Mouse (Mus musculus) embryonic facial prominence, embryonic 14.5 days (tissue): Measurements from ENCODE around the gene Doc2a. TPM values are rescaled to one million over a fixed set of nuclear protein-coding genes. Genes with fewer than 3 reads are reported as not detected.
A peak's percentile ranks its signal among the peaks of the same experiment; 100 is the strongest.

Experiments used
- ATAC-seq: fragments of 200-750 bp; cut with Nextera tagmentation; 2 replicates; pipeline ENCODE4 v1.8.0; 2017; ENCODE audit warnings: low read depth, moderate number of reproducible peaks, moderate TSS enrichment
- DNase-seq: peaks from one replicate; pipeline ENCODE4 v3.0.0-alpha.2; 2015; ENCODE audit warnings: low spot score
- H3K27ac ChIP-seq: fragments of 300-500 bp; sonication (generic); replicated peaks from 2 replicates; pipeline ENCODE4 v1.5.1; 2014; ENCODE audit warnings: low read depth, mild to moderate bottlenecking, low read length, moderate library complexity
- H3K27me3 ChIP-seq: fragments of 300-500 bp; sonication (generic); replicated peaks from 2 replicates; pipeline ENCODE4 v1.6.1; 2014; ENCODE audit warnings: low read length; ENCODE audit not compliant: control insufficient read depth, insufficient read depth
- H3K36me3 ChIP-seq: fragments of 300-500 bp; sonication (generic); 2 replicates; pipeline ENCODE4 v1.6.1; 2014; ENCODE audit warnings: low read length, mixed read lengths; ENCODE audit not compliant: control insufficient read depth, insufficient read depth
- H3K4me1 ChIP-seq: fragments of 300-500 bp; sonication (generic); 2 replicates; pipeline ENCODE4 v1.6.1; 2014; ENCODE audit warnings: antibody characterized with exemption, low read length; ENCODE audit not compliant: control insufficient read depth, insufficient read depth
- H3K4me2 ChIP-seq: fragments of 300-500 bp; sonication (generic); 2 replicates; pipeline ENCODE4 v1.6.1; 2014; ENCODE audit warnings: low read depth, mild to moderate bottlenecking, low read length, moderate library complexity, mixed read lengths
- H3K4me3 ChIP-seq: fragments of 300-500 bp; sonication (generic); 2 replicates; pipeline ENCODE4 v1.5.1; 2014; ENCODE audit warnings: low read depth, mild to moderate bottlenecking, low read length
- H3K9ac ChIP-seq: fragments of 300-500 bp; sonication (generic); 2 replicates; pipeline ENCODE4 v1.6.1; 2014; ENCODE audit warnings: low read depth, mild to moderate bottlenecking, low read length, moderate library complexity, mixed read lengths
- H3K9me3 ChIP-seq: fragments of 300-500 bp; sonication (generic); 2 replicates; pipeline ENCODE4 v1.6.1; 2016; ENCODE audit warnings: low read length; ENCODE audit not compliant: control insufficient read depth
- WGBS: fragments of 180-500 bp; shearing (Covaris S2); extraction: QIAGEN DNeasy Blood & Tissue Kit; methylation state at CpG from one replicate; pipeline ENCODE4 v1.1.7; 2014; 5-methylcytosine and 5-hydroxymethylcytosine counted together
- polyA plus RNA-seq: library from polyadenylated mRNA; unstranded; fragments of >200 nt; fragmentation: Nextera tagmentation; extraction: Ambion mirVana; gene quantifications from 2 replicates; pipeline ENCODE4 v1.2.1, GENCODE M21; 2014

Gene Doc2a
- polyA plus RNA-seq, 1 experiment from 2014 or later: 1.7 TPM

- no peak overlapping the region for H3K9ac ChIP-seq
- 87% methylated on average over 7 of the region's 7 CpGs for WGBS
- no peaks in the 10 kb centered on the region for H3K9me3 ChIP-seq
- H3K27ac ChIP-seq: no peak overlapping the region
- no peak overlapping the region for H3K4me2 ChIP-seq
- ATAC-seq: no peak
- no peaks in the 10 kb centered on the region for H3K4me1 ChIP-seq
- no peak overlapping the region for H3K4me3 ChIP-seq
- H3K36me3 ChIP-seq: no peaks in the 10 kb centered on the region
- peaks cover under 1% of the 10 kb centered on the region for H3K27me3 ChIP-seq
- no peak for DNase-seq
These were observed 29.6 kb upstream of the Doc2a start for GRCm38 (mm10) chr7:126817595-126817994.

- Histone ChIP-seq H3K27ac (no peak overlapping the region), H3K36me3 (no peaks in the 10 kb centered on the region), H3K9ac (no peak overlapping the region), H3K9me3 (no peaks in the 10 kb centered on the region), H3K4me3 (no peak overlapping the region), H3K4me2 (no peak overlapping the region), H3K27me3 (peaks cover 13% of the 10 kb centered on the region), H3K4me1 (no peaks in the 10 kb centered on the region)
- 31% methylated on average over 1 of the region's 1 CpGs for WGBS
- DNase-seq (no peak), ATAC-seq (no peak)
These were observed 28.4 kb upstream of the Doc2a start for GRCm38 (mm10) chr7:126818818-126819217.

- Histone ChIP-seq H3K4me3 (no peak overlapping the region), H3K27ac (no peak overlapping the region), H3K36me3 (no peaks in the 10 kb centered on the region), H3K9ac (no peak overlapping the region), H3K27me3 (peaks cover 26% of the 10 kb centered on the region), H3K4me2 (no peak overlapping the region), H3K9me3 (no peaks in the 10 kb centered on the region), H3K4me1 (no peaks in the 10 kb centered on the region)
- WGBS: 23% methylated on average over 7 of the region's 7 CpGs
- no peak for ATAC-seq
- DNase-seq: peak; percentile 60
These were observed 25.2 kb upstream of the Doc2a start for GRCm38 (mm10) chr7:126821835-126822511.

- no peak for DNase-seq
- WGBS: 14% methylated on average over 8 of the region's 9 CpGs
- Histone ChIP-seq H3K9ac (peak overlapping the region; percentile 43; the same call in 1 of the 2 replicates), H3K4me3 (peak overlapping the region; percentile 30; the same call in 1 of the 2 replicates), H3K27ac (no peak overlapping the region), H3K4me1 (no peaks in the 10 kb centered on the region), H3K36me3 (no peaks in the 10 kb centered on the region), H3K9me3 (no peaks in the 10 kb centered on the region), H3K27me3 (peaks cover 26% of the 10 kb centered on the region), H3K4me2 (peak overlapping the region; percentile 50)
- no peak for ATAC-seq
These were observed 24.5 kb upstream of the Doc2a start for GRCm38 (mm10) chr7:126822741-126823140.

- Histone ChIP-seq H3K4me1 (no peaks in the 10 kb centered on the region), H3K4me3 (peak overlapping the region; percentile 30), H3K9ac (peak overlapping the region; percentile 43), H3K27me3 (peaks cover 26% of the 10 kb centered on the region), H3K4me2 (peak overlapping the region; percentile 50), H3K36me3 (no peaks in the 10 kb centered on the region), H3K27ac (no peak overlapping the region), H3K9me3 (no peaks in the 10 kb centered on the region)
- ATAC-seq (peak; percentile 35; the same call in 1 of the 2 replicates), DNase-seq (no peak)
- 0% methylated on average over 12 of the region's 19 CpGs for WGBS
These were observed 24.0 kb upstream of the Doc2a start for GRCm38 (mm10) chr7:126823202-126823711.

- ATAC-seq: no peak
- no peak overlapping the region for H3K27ac ChIP-seq
- H3K4me1 ChIP-seq: no peaks in the 10 kb centered on the region
- H3K9ac ChIP-seq: no peak overlapping the region
- DNase-seq: no peak
- peak overlapping the region; percentile 50; the same call in 1 of the 2 replicates for H3K4me2 ChIP-seq
- WGBS: 8% methylated on average over 10 of the region's 10 CpGs
- no peaks in the 10 kb centered on the region for H3K9me3 ChIP-seq
- H3K36me3 ChIP-seq: no peaks in the 10 kb centered on the region
- H3K27me3 ChIP-seq: peaks cover 26% of the 10 kb centered on the region
- no peak overlapping the region for H3K4me3 ChIP-seq
These were observed 23.3 kb upstream of the Doc2a start for GRCm38 (mm10) chr7:126823940-126824339.

- DNase-seq (no peak), ATAC-seq (no peak)
These were observed 21.8 kb upstream of the Doc2a start for GRCm38 (mm10) chr7:126825403-126825802.

GRCm38 (mm10) chr7:126825952-126826351, 21.3 kb upstream of the Doc2a start:
- H3K27ac ChIP-seq: no peak overlapping the region

More at GRCm38 (mm10) chr7:126825403-126825802, 21.8 kb upstream of the Doc2a start:
- Histone ChIP-seq H3K27ac (no peak overlapping the region), H3K4me2 (no peak overlapping the region), H3K36me3 (no peaks in the 10 kb centered on the region), H3K4me1 (no peaks in the 10 kb centered on the region), H3K27me3 (peaks cover 26% of the 10 kb centered on the region), H3K9ac (no peak overlapping the region), H3K9me3 (no peaks in the 10 kb centered on the region), H3K4me3 (no peak overlapping the region)
- 17% methylated on average over 8 of the region's 8 CpGs for WGBS

GRCm38 (mm10) chr7:126831539-126831938, 15.7 kb upstream of the Doc2a start, which contains the start of gene 4930451I11Rik:
4930451I11Rik (minus strand) TSS chr7:126831639.
- H3K27me3 ChIP-seq: no peaks in the 10 kb centered on the region
- no peak within 1 kb of the TSS for H3K27ac ChIP-seq
- ATAC-seq: no peak
- no peaks in the 10 kb centered on the region for H3K4me1 ChIP-seq
- no peaks in the 10 kb centered on the region for H3K36me3 ChIP-seq
- 56% methylated on average over 5 of the region's 5 CpGs for WGBS
- DNase-seq: no peak
- H3K4me2 ChIP-seq: peak within 1 kb of the TSS; percentile 53
- no peaks in the 10 kb centered on the region for H3K9me3 ChIP-seq
- H3K4me3 ChIP-seq: peak within 1 kb of the TSS; percentile 29
- no peak within 1 kb of the TSS for H3K9ac ChIP-seq

More at GRCm38 (mm10) chr7:126825952-126826351, 21.3 kb upstream of the Doc2a start:
- H3K4me1 ChIP-seq: no peaks in the 10 kb centered on the region
- DNase-seq (no peak), ATAC-seq (no peak)
- H3K4me3 ChIP-seq: no peak overlapping the region
- H3K9me3 ChIP-seq: no peaks in the 10 kb centered on the region
- H3K36me3 ChIP-seq: no peaks in the 10 kb centered on the region
- peaks cover 26% of the 10 kb centered on the region for H3K27me3 ChIP-seq
- no peak overlapping the region for H3K9ac ChIP-seq
- no peak overlapping the region for H3K4me2 ChIP-seq
- 73% methylated on average over 5 of the region's 5 CpGs for WGBS
